Mouse (Mus musculus) intestine, postnatal 0 days (tissue): ENCODE data around the gene Mid1. TPM values are rescaled to one million over a fixed set of nuclear protein-coding genes. Genes with fewer than 3 reads are reported as not detected.
"Not testable (repeated sequence)": the region's sequence is repeated elsewhere in the genome, so short reads cannot be mapped to it uniquely, and the experiment has no call there.

Experiments used
- ATAC-seq: fragments of 200-750 bp; cut with Nextera tagmentation; 2 replicates; pipeline ENCODE4 v1.8.0; 2017; ENCODE audit warnings: mild to moderate bottlenecking, moderate TSS enrichment, moderate library complexity
- H3K27ac ChIP-seq: fragments of 300-500 bp; sonication (generic); 2 replicates; pipeline ENCODE4 v1.5.1; 2014; ENCODE audit warnings: mild to moderate bottlenecking, low read depth, low read length, moderate library complexity
- H3K27me3 ChIP-seq: fragments of 300-500 bp; sonication (generic); replicated peaks from 2 replicates; pipeline ENCODE4 v1.6.1; 2014; ENCODE audit warnings: low read length, mixed read lengths; ENCODE audit not compliant: control insufficient read depth, insufficient read depth
- H3K36me3 ChIP-seq: fragments of 300-500 bp; sonication (generic); 2 replicates; pipeline ENCODE4 v1.6.1; 2014; ENCODE audit warnings: mild to moderate bottlenecking, moderate library complexity; ENCODE audit not compliant: control insufficient read depth, insufficient read depth
- H3K4me1 ChIP-seq: fragments of 300-500 bp; sonication (generic); replicated peaks from 2 replicates; pipeline ENCODE4 v1.6.1; 2014; ENCODE audit warnings: antibody characterized with exemption, low read length, mixed read lengths; ENCODE audit not compliant: control insufficient read depth, insufficient read depth
- H3K4me2 ChIP-seq: fragments of 300-500 bp; sonication (generic); replicated peaks from 2 replicates; pipeline ENCODE4 v1.6.1; 2014; ENCODE audit warnings: low read depth, mild to moderate bottlenecking, moderate library complexity
- H3K4me3 ChIP-seq: fragments of 300-500 bp; sonication (generic); 2 replicates; pipeline ENCODE4 v1.5.1; 2014; ENCODE audit warnings: low read depth, low read length
- H3K9ac ChIP-seq: fragments of 300-500 bp; sonication (generic); 2 replicates; pipeline ENCODE4 v1.6.1; 2014; ENCODE audit warnings: mild to moderate bottlenecking, low read depth, low read length
- H3K9me3 ChIP-seq: fragments of 300-500 bp; sonication (generic); 2 replicates; pipeline ENCODE4 v1.6.1; 2016; ENCODE audit warnings: mixed run types; ENCODE audit not compliant: control insufficient read depth
- WGBS: fragments of 180-500 bp; shearing (Covaris S2); extraction: QIAGEN DNeasy Blood & Tissue Kit; methylation state at CpG from one replicate; pipeline ENCODE4 v1.1.7; 2014; 5-methylcytosine and 5-hydroxymethylcytosine counted together
- polyA plus RNA-seq: library from polyadenylated mRNA; unstranded; fragments of >200 nt; fragmentation: Nextera tagmentation; extraction: Ambion mirVana; gene quantifications from 2 replicates; pipeline ENCODE4 v1.2.1, GENCODE M21; 2015

The Mid1 gene
- polyA plus RNA-seq, 1 experiment from 2014 or later: 1.7 TPM

DNA sequence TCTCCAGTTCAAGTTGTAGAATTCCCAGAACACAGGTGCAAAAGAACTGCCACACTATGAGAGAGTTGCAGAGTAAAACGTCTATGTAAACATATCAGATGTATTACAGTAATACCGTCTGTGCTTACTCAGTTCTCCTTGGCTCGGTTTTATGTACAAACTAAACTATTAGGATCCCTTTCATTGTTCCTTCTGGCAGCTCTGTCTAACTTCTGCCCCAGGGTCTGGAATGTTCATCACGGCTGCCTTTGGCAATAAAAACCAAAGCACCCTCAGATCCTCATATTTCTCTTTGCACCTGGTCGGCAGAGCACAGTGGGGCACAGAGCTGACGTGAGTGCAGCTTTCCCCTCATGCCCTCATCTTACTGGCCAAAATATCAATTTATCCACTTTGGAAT, 290.0 kb downstream of the Mid1 start:
- peak overlapping the region; percentile 4; the same call in 1 of the 2 replicates for H3K27ac ChIP-seq
- H3K36me3 ChIP-seq, H3K27me3 ChIP-seq, H3K9ac ChIP-seq, H3K4me2 ChIP-seq, ATAC-seq, H3K4me1 ChIP-seq, H3K4me3 ChIP-seq, H3K9me3 ChIP-seq: not testable (repeated sequence)
- 56% methylated on average over 6 of the region's 6 CpGs for WGBS

DNA sequence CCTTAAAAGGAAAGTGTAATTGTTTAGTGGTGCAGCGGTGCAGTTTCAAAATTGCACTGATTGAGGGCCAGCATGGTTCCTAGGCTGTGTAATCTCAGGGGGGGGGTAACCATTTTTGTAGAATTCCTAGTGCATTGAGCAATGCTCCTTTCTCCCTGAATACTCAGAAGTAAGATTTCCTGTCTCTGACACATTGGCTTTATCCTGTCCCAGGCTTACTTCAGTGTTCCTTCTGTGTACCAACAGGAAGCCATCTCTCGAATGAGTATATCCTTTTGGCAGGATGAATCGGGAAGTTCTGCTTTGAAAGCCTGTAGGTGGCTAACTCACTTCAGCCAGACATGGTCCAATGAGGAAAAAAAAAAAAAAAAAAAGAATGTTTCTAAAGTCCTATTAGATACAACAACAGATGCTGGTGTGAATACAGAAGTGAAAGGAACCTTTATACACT, 290.7 kb downstream of the Mid1 start:
- H3K4me1 ChIP-seq, ATAC-seq, H3K27me3 ChIP-seq, H3K4me3 ChIP-seq, H3K36me3 ChIP-seq, H3K4me2 ChIP-seq, H3K9ac ChIP-seq, H3K27ac ChIP-seq, H3K9me3 ChIP-seq: not testable (repeated sequence)
- WGBS: 65% methylated on average over 3 of the region's 3 CpGs

DNA sequence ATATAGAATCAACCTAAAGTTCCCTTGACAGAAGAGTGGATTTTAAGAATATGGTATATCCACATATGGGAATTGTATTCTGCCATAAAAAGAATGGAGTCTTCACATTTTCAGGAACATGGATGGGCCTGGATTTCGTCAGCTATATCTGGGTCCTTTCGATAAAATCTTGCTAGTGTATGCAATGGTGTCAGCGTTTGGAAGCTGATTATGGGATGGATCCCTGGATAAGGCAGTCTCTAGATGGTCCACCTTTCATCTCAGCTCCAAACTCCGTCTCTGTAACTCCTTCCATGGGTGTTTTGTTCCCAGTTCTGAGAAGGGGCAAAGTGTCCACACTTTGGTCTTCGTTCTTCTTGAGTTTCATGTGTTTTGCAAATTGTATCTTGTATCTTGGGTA, 291.3 kb downstream of the Mid1 start:
- H3K4me1 ChIP-seq, H3K27ac ChIP-seq, H3K36me3 ChIP-seq, H3K27me3 ChIP-seq, H3K4me2 ChIP-seq, H3K4me3 ChIP-seq, H3K9ac ChIP-seq, H3K9me3 ChIP-seq, ATAC-seq: not testable (repeated sequence)
- WGBS: 83% methylated on average over 5 of the region's 5 CpGs

DNA sequence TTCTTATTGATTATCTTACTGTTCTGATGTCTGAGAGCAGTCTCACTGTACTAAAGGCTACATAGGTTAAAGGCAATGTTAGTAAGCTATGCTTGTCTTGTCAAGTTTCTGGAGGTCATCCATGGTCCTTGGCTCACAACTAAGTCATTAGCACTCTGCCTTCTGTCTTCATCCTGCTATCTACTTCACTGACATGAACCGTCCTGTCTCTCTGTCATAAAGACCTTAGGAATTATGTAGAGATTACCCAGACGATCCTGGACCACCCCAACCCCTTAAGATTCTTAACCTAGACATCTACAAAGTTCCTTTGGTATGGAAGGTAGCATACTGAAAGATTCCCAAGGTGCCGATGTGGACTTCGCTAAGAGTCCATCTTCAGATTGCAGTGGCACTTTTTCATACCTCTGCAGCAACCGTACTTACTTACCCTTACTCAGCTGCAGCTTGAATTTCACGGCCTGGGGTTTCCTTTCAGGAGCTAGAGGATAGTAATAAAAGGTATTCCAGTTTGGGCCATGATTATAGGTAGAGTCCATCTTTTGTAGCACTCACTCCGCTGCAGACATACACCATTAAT, 292.9 kb downstream of the Mid1 start:
- not testable (repeated sequence) for H3K9me3 ChIP-seq, H3K4me1 ChIP-seq, H3K4me3 ChIP-seq, H3K4me2 ChIP-seq, H3K9ac ChIP-seq, H3K36me3 ChIP-seq, H3K27me3 ChIP-seq, ATAC-seq
- 86% methylated on average over 7 of the region's 7 CpGs for WGBS
- 0 out of 2 replicates have a peak overlapping the region, but pooled peaks have one; percentile 6 for H3K27ac ChIP-seq

DNA sequence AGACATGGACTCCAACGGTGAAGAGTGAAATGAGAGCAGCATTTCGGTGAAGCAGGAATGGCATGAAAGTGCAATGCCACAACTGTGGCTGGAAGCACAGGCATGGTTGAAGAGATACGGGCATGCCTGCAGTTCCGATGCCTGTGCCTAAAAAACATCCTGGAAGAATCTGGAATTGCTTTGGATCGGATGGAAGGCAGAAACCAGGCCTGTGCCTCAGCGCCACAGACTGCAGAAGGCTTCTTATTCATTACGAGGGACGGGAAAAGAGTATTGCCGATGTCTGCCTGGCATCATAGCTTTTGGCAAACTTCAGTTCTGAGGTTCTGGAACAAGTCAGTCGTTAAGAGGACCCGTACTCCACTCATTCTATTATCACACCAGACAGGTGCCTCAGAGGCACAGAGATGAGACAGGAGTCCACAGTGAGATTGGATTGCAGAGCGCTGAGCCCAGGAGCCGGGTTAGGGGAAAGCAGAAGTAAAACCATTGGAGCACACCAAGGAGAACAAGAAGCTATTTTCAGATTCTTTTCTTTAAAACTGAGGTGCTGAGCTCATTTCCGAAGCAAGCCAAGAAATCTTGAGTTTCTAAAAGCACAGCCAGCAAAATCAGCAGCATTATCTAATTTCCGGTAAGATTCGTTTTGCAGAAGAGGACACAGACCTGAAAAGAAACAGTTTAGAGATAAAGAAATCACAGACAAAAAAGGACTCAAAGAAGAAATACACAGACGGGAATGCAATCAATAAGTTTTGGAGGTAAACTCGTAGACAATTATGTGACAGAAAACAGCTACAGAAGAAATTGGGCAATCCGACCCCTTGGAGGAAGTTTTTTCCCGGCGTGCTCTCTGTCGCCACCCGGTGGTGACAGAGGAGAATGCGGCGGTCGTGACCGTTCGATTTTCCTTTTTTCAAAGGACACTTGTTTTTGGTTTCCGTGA, 293.7 kb downstream of the Mid1 start:
- ATAC-seq, H3K36me3 ChIP-seq, H3K4me1 ChIP-seq, H3K9me3 ChIP-seq, H3K4me3 ChIP-seq, H3K27me3 ChIP-seq, H3K9ac ChIP-seq: not testable (repeated sequence)
- Histone ChIP-seq H3K4me2 (0 out of 2 replicates have a peak overlapping the region, but pooled peaks have one; percentile 14), H3K27ac (0 out of 2 replicates have a peak overlapping the region, but pooled peaks have one; percentile 6)
- WGBS: 63% methylated on average over 29 of the region's 29 CpGs

DNA sequence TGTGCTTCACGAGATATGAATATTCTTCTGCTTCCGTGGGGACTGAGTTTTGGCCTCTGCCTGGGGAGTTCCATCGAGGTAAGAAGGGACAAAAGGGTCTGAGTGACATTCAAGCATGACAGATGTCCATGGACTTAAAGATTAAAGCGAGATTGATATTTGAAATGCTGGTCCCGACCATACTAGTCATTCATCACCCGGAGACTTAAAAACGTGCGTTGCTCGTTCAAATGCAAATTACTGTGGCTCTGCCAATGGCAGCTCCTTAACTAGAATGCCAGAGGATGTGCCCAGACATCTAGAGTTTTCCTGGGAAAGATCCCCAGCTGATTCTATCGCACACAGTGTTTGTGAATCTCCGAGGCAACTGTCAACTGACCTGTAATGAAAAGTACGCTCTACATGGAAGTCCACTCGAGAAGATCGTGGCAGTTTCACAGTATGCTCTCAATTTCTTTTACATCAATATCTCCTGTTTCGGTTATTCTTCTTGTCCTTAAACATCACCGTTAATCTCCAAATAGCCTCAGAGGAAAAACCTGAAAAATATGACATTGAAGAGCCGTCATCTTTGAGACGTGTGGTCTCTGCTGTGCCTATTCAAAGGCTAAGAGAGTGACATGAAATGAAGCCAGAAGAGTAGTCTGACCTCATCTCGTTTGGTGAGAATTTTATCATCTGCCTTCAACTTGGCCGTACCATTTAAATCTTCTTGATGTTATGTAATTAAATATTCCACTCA, 294.6 kb downstream of the Mid1 start:
- not testable (repeated sequence) for H3K4me2 ChIP-seq, H3K36me3 ChIP-seq, H3K4me1 ChIP-seq, H3K4me3 ChIP-seq, H3K9ac ChIP-seq, H3K27ac ChIP-seq, H3K9me3 ChIP-seq, ATAC-seq
- 68% methylated on average over 20 of the region's 20 CpGs for WGBS
- H3K27me3 ChIP-seq: peaks cover 12% of the 10 kb centered on the region; the same call in 1 of the 2 replicates

DNA sequence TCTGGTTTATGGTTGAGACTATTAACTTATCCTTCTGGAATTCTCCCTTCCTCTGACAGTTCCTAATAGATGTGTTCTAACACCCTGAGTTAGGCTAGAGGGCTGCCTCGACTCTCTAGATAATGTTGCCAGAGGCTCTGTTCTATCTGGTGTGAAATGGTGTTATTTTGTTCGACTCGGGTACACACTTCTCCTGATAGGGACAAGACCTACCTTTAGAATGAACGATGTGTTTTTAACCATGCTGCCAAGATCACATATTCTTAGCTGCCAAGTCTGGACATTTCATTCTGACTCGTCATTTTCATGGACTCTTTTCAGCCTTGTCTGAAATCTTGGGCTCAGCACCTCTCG, 295.2 kb downstream of the Mid1 start:
- not testable (repeated sequence) for H3K4me2 ChIP-seq, H3K36me3 ChIP-seq, ATAC-seq, H3K27ac ChIP-seq, H3K9me3 ChIP-seq, H3K4me3 ChIP-seq, H3K9ac ChIP-seq, H3K4me1 ChIP-seq
- 54% methylated on average over 6 of the region's 6 CpGs for WGBS
- H3K27me3 ChIP-seq: peaks cover 12% of the 10 kb centered on the region; the same call in 1 of the 2 replicates
